Comparison of ENCODE assay signal across 8 mouse cellular contexts in genomic region chr19:24554911-24555465, GRCm38 (mm10). TPM values are rescaled to one million over a fixed set of nuclear protein-coding genes. Genes with fewer than 3 reads are reported as not detected.
DNase-seq lines count a peak whose midpoint lies in the region; ATAC-seq and TF ChIP-seq lines count a peak whose summit lies in the region.

No protein-coding gene starts in this region.

- H3K4me2 ChIP-seq in heart, embryonic 13.5 days = peak overlapping the region; percentile 94
- H3K4me2 ChIP-seq in forebrain, postnatal 0 days (ENCODE audit: low read depth) = peak overlapping the region; percentile 97
- peak overlapping the region; percentile 82 for H3K4me2 ChIP-seq in liver, embryonic 14.5 days (ENCODE audit: low read depth)

- no peaks in the 10 kb centered on the region for H3K27me3 ChIP-seq in heart, embryonic 13.5 days (replicated peaks)
- peaks cover 11% of the 10 kb centered on the region for H3K27me3 ChIP-seq in forebrain, postnatal 0 days (ENCODE audit: insufficient read depth, low read length)
- peaks cover 17% of the 10 kb centered on the region for H3K27me3 ChIP-seq in liver, embryonic 14.5 days (ENCODE audit: control insufficient read depth, insufficient read depth, low read length)
- H3K27me3 ChIP-seq in small intestine, adult 2 months (ENCODE audit: control insufficient read depth, insufficient read depth, low read length) = no peaks in the 10 kb centered on the region

- WGBS in heart, embryonic 13.5 days = under 1% methylated on average over 19 of the region's 19 CpGs
- under 1% methylated on average over 19 of the region's 19 CpGs for WGBS in forebrain, postnatal 0 days
- WGBS in liver, embryonic 14.5 days (ENCODE audit: insufficient replicate concordance) = under 1% methylated on average over 19 of the region's 19 CpGs
- under 1% methylated on average over 19 of the region's 19 CpGs for WGBS in small intestine, adult 2 months

- H3K27ac ChIP-seq in heart, embryonic 13.5 days (replicated peaks) = peak overlapping the region; percentile 86
- no peak overlapping the region for H3K27ac ChIP-seq in bone marrow macrophage, adult 2 months (ENCODE audit: insufficient read depth, low read depth, low read length)
- H3K27ac ChIP-seq in forebrain, postnatal 0 days (ENCODE audit: low read depth, low read length) = no peak overlapping the region
- H3K27ac ChIP-seq in liver, embryonic 14.5 days = peak overlapping the region; percentile 64
- peak overlapping the region; percentile 95 for H3K27ac ChIP-seq in small intestine, adult 2 months (ENCODE audit: insufficient read depth, low read depth, low read length)

- no peaks in the 10 kb centered on the region for H3K9me3 ChIP-seq in heart, embryonic 13.5 days
- no peaks in the 10 kb centered on the region for H3K9me3 ChIP-seq in forebrain, postnatal 0 days (ENCODE audit: low read length)
- H3K9me3 ChIP-seq in liver, embryonic 14.5 days (ENCODE audit: control insufficient read depth, low read length) = no peaks in the 10 kb centered on the region

- TF ChIP-seq POLR2A in bone marrow macrophage, adult 2 months (IDR thresholded peaks at IDR 0.05; ENCODE audit: borderline replicate concordance, low read depth, low read length) = no peak
- TF ChIP-seq POLR2A in small intestine, adult 2 months (IDR thresholded peaks at IDR 0.05; ENCODE audit: low read depth, low read length) = no peak

- TF ChIP-seq EP300 in liver, embryonic 14.5 days (IDR thresholded peaks at IDR 0.05; ENCODE audit: low read depth) = no peak

- H3K36me3 ChIP-seq in heart, embryonic 13.5 days = no peaks in the 10 kb centered on the region
- no peaks in the 10 kb centered on the region for H3K36me3 ChIP-seq in forebrain, postnatal 0 days (ENCODE audit: insufficient read depth)
- H3K36me3 ChIP-seq in liver, embryonic 14.5 days (replicated peaks; ENCODE audit: control insufficient read depth, insufficient read depth, low read depth) = no peaks in the 10 kb centered on the region
- no peaks in the 10 kb centered on the region; the same call in 1 of the 2 replicates for H3K36me3 ChIP-seq in small intestine, adult 2 months (ENCODE audit: control insufficient read depth, insufficient read depth, low read length)

- ATAC-seq in heart, embryonic 13.5 days (ENCODE audit: extremely low read depth, insufficient number of reproducible peaks, low FRiP score, low TSS enrichment) = no peak
- peak; percentile 3 for ATAC-seq in forebrain, postnatal 0 days
- ATAC-seq in liver, embryonic 14.5 days (ENCODE audit: insufficient read depth) = peak; percentile 68

- TF ChIP-seq CTCF in bone marrow macrophage, adult 2 months (IDR thresholded peaks at IDR 0.05; ENCODE audit: low read depth, low read length) = no peak
- TF ChIP-seq CTCF in forebrain, postnatal 0 days (IDR thresholded peaks at IDR 0.05; ENCODE audit: low read depth) = no peak
- TF ChIP-seq CTCF in liver, embryonic 14.5 days (IDR thresholded peaks at IDR 0.05; ENCODE audit: low read depth) = no peak
- TF ChIP-seq CTCF in small intestine, adult 2 months (IDR thresholded peaks at IDR 0.05; ENCODE audit: extremely low read depth, insufficient read length, insufficient replicate concordance, low read depth, low read length) = no peak

- DNase-seq in heart, postnatal 4 days = no peak
- DNase-seq in 416B (ENCODE audit: low read depth) = peak; percentile 47
- no peak for DNase-seq in forebrain, postnatal 0 days
- peak; percentile 55 to 69 (median 61) for DNase-seq in liver, embryonic 14.5 days (ENCODE audit: low read depth in 3 of 3, low spot score in 3 of 3)
- DNase-seq in Muller cell, postnatal 12 days (ENCODE audit: inconsistent ontology term) = no peak

- peak overlapping the region; percentile 93 for H3K9ac ChIP-seq in heart, embryonic 13.5 days
- H3K9ac ChIP-seq in forebrain, postnatal 0 days = peak overlapping the region; percentile 73
- peak overlapping the region; percentile 80 for H3K9ac ChIP-seq in liver, embryonic 14.5 days (replicated peaks)

- peaks cover 54% of the 10 kb centered on the region for H3K4me1 ChIP-seq in heart, embryonic 13.5 days
- peaks cover 6% of the 10 kb centered on the region for H3K4me1 ChIP-seq in bone marrow macrophage, adult 2 months (ENCODE audit: control insufficient read depth, insufficient read depth, low read length)
- H3K4me1 ChIP-seq in forebrain, postnatal 0 days (ENCODE audit: insufficient read depth) = peaks cover 4% of the 10 kb centered on the region; the same call in 1 of the 2 replicates
- peaks cover 21 to 28% of the 10 kb centered on the region in 2 experiments for H3K4me1 ChIP-seq in liver, embryonic 14.5 days (replicated peaks; ENCODE audit: control insufficient read depth in 2 of 2, insufficient read depth in 2 of 2, low read length in 1 of 2)
- H3K4me1 ChIP-seq in small intestine, adult 2 months (ENCODE audit: control insufficient read depth, insufficient read depth, insufficient read length, low read length) = peaks cover 8% of the 10 kb centered on the region; the same call in 1 of the 2 replicates

- peak overlapping the region; percentile 88 for H3K4me3 ChIP-seq in heart, embryonic 13.5 days
- peak overlapping the region; percentile 99 for H3K4me3 ChIP-seq in bone marrow macrophage, adult 2 months (ENCODE audit: insufficient read depth, low read length)
- H3K4me3 ChIP-seq in forebrain, postnatal 0 days (ENCODE audit: low read depth, low read length) = peak overlapping the region; percentile 79
- H3K4me3 ChIP-seq in liver, embryonic 14.5 days (ENCODE audit: insufficient read depth in 1 of 2, low read depth in 2 of 2, low read length in 2 of 2) = peak overlapping the region; percentile 82 to 84
- peak overlapping the region; percentile 99 for H3K4me3 ChIP-seq in small intestine, adult 2 months (ENCODE audit: low read depth, low read length)

RNA-seq across cellular contexts. Expression of gene Pip5k1b, which starts 0.7 kb away (rescaled TPM):
- 6.8 and 7.0 TPM in 2 replicates for polyA plus RNA-seq in heart, embryonic 13.5 days (2015; fragmentation: Nextera tagmentation; extraction: Ambion mirVana)
- 10 to 100 TPM; 29.9 to 31.2 TPM for total RNA-seq in heart, postnatal 4 days (2021)
- polyA plus RNA-seq in bone marrow macrophage, adult 2 months (2012; ENCODE audit: insufficient read depth, insufficient read length, missing spikeins) = not detected in 2 replicates
- 2.7 and 3.2 TPM in 2 replicates for total RNA-seq in forebrain, postnatal 0 days (2014; rRNA removed)
- polyA plus RNA-seq in forebrain, postnatal 0 days (2015; fragmentation: Nextera tagmentation; extraction: Ambion mirVana) = 1.3 and 1.8 TPM in 2 replicates
- polyA plus RNA-seq in liver, embryonic 14.5 days (2012; rRNA removed) = 6.9 and 8.1 TPM in 2 replicates
- 10.8 and 11.9 TPM in 2 replicates for polyA plus RNA-seq in liver, embryonic 14.5 days (2014; fragmentation: Nextera tagmentation; extraction: Ambion mirVana)
- polyA plus RNA-seq in small intestine, adult 2 months (2012; rRNA removed) = 7.1 and 23.3 TPM in 2 replicates

Comparison
In these comparisons a context has a peak if more than half of its experiments do, and no peak if none do; other contexts are left out.
1. H3K27ac ChIP-seq: peak in heart, embryonic 13.5 days (single experiment), liver, embryonic 14.5 days (single experiment) and small intestine, adult 2 months (single experiment); none in bone marrow macrophage, adult 2 months (single experiment) and forebrain, postnatal 0 days (single experiment).
2. DNase-seq: peak in 416B (single experiment) and liver, embryonic 14.5 days (3 of 3); none in heart, postnatal 4 days (single experiment), forebrain, postnatal 0 days (single experiment) and Muller cell, postnatal 12 days (single experiment).
3. Peak in every context shown above with its lines, with median percentiles within 50 percentile points of each other: H3K4me2 ChIP-seq, H3K4me3 ChIP-seq and H3K9ac ChIP-seq.